Mouse (Mus musculus) lung, adult 2 months (tissue): ENCODE measurements around the gene Aip.

ENCODE experiments used
- CTCF ChIP-seq: fragments of 200-500 bp; IDR thresholded peaks from 2 replicates; pipeline ENCODE4 v1.5.1; 2011; ENCODE audit warnings: mild to moderate bottlenecking, low read length, control low read depth; ENCODE audit not compliant: insufficient read depth
- POLR2A ChIP-seq: fragments of 200-500 bp; IDR thresholded peaks from 2 replicates; pipeline ENCODE4 v1.6.1; 2011; ENCODE audit warnings: low read depth, mild to moderate bottlenecking, control low read depth, low read length, borderline replicate concordance; ENCODE audit errors: extremely low read depth

GRCm38 (mm10) chr19:4155223-4156072 lies 29.8 kb upstream of the Aip start:
- no peak for TF ChIP-seq CTCF
- peak; percentile 27; the same call in 1 of the 2 replicates for TF ChIP-seq POLR2A
